Mouse (Mus musculus) mature B cell (primary cell): ENCODE data around the gene Fbxo42.

ENCODE experiments used
- in situ Hi-C: fragments of 300-500 bp; cut with MboI; formaldehyde crosslinking; loops from 2 replicates; pipeline ENCODE4 v1.14.3; 2019

Fbxo42 gene

DNA sequence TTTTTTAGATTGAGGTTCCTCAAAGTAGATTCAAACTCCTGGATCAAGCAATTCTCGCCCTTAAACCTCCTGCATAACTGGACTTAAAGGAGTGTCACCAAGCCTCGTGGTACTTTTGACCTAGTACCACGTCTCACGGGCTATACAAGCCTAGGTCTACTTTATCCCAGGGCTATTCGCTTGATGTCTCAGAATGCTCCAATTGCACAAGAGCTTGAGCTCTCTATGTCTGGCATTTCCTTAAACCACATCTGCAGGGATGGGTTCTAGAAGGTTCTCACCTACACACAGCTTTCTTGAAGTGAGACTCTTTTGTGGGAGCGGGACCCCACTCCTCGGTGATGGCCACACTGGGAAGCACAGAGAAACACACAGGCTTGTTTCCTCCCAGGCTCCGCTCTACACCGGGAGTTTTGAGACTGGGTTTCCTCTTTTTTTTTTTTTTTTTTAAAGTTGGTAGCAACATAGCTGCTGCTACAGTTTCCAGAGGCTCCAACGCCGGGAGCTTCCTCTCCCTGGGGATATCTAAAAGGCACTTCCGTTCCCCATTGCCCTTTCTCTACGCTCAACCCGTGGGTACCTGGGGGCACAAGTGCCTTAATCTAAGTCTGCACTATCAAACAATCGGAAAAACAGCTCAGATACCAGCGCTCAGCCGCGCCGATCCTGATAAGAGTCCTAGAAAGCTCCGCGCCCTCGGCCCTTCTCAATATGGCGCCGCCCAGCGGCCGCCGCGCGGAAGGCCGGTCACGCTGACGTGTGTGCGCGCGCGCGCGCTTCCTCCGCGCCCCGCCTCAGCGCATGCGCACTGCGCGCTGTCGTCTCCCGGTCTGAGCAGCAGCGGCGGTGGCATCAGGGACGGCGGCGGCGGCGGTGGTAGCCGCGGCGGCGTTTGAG, at the start of gene Fbxo42:
Gene Fbxo42 (plus strand): TSS at position 802 of the 897 bp plus-strand sequence.
- in situ Hi-C loops = no loop called here

DNA sequence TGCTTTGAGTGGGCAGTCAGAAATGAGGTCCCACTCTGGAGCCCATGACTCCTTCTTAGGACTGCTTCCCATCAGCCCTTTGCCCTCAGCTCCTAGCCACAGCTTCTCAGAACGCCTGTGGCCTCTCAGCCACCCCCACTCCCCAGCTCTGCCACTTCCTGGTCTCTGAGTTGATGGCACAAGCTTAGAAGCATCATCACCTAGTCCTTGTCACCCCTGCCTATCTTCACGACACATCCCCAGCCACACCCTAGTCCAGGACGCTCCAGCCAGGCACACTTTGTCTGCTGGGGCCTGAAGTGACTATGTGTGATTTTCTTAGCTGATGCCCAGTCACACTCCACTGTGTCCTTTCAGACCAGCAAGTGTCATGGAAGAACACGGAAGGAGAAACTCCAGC, 48.8 kb upstream of the Fbxo42 start:
- in situ Hi-C loops = no loop called here

DNA sequence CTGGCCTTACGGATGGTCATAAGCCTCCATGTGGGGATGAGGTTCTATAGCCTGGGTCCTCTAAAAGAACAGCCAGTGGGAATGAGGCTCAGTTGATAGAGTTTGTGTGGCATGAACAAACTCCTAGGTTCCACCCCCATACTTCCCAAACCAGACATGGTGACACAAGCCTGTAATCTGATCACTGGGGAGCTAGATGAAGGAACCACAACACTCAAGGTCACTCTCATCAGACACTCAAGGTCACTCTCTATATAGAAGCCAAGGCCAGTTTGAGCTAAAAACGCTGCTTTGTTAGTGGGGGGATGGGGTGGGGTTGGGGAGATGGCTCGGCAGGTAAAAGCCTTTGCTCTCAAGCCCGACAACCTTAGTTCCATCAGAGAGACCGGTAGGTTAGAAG, 47.8 kb upstream of the Fbxo42 start:
- in situ Hi-C loops = no loop called here

DNA sequence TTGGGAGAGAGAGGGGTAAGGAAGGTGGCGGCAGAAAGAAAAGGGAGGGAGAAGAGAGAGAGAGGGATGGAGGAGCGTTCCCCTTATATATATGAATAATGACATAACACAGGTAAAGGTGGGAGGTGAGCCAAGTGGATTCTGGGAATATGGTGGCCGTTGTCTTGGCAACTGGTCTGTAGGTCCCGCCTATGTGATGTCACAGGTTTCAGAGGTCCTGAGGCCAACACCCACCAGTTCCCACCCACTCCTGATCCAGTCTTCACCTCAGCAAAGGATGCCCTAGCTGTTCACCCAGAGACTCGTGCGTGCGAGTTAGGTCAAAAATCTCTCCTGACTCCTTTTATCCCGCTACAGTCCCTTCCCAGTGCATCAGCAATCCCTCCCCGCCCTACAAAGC, 46.4 kb upstream of the Fbxo42 start:
- in situ Hi-C loops = no loop called here

DNA sequence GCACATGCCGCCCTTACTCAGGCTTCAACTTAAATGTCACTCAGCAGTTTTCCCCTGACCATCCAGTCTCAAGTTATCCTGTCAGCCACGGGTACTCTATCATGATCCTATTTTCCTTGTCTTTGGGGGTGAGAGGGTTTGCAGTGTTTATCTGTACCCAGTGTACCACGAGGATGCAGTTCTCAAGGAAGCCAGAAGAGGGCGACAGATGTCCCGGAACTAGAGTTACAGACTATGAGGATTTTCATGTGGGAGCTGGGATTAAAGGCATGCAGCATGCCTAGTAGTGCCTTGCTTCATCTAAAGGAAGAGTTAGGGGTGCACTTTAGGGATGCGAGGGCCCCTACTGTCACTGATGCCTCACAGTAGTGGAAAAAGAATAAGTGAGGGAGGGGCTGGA, 45.9 kb upstream of the Fbxo42 start:
- in situ Hi-C loops = no loop called here

DNA sequence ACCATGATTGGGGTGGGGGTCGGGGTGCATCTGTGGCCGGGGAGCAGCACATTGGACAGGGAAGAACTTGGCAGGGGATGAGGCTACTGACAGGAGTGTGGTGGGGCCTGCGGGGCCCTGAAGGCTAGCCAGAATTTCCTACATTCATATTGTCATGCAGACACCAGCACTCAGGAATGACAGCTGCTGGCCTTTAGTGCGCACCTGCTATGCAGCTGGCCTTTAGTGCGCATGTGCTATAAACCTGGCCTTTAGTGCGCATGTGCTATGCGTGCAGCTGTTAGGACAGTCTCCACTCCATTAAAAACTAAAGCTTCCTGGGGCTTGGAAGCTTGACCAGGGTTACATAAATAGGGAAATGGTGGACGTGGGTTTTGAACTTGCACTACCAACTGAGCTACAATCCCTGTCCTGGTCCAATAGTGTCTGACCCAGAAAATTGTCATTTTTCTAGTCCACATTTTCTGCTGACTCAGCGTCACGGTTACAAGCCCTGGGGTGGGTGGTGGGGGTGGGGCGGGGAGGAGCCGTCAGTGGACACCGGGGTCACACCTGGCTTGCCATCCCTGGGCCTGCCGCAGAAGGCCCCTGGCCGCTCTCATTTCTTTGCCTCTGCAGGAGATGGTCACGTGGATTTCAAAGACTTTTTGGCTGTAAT, 41.1 kb upstream of the Fbxo42 start:
- in situ Hi-C loops = no loop called here

DNA sequence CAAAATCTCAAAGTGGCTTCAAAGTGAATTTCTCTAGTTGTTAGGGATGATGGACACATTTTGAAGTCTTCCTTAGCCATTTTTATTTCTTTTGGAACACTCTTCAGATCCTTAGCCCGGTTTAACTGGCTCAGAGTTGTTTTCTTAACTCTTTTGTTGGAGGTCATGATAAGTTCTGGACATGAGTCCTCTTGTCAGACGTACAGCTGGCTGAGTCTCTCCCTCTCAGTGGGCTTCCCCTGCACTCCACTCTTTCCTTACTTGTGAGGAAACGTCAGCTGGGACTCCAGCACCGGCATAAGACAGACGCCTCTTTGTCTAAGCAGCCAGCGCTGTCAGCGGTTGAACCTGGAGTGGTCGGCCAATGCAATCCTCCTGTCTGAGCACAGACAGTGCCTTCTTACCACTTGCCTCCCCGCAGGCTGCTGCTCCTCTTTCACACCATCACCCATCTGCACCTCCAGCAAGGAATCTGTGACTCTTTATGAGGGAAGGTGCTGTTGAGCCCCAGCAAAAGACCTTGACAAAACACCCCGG, 39.4 kb upstream of the Fbxo42 start:
- in situ Hi-C loops = no loop called here

DNA sequence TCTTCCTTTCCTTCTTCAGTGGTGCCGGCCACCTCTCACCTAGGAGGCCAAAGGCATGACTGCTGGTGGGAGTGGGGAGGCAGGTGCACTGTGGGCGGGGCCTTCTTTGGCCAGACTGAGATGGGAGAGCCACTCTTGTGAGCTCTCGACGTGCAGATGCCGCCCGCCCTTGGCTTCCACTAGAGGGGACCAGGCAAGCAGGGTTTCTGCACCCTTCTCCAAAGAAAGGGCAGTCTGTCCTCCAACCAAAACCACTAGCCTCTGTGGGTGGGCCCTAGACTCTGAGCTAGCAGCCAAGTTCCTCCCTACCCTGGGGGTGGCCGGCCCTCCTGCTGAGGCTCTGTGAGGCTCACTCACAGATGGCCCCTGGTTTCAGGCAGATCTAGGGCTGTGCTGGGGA, 33.9 kb upstream of the Fbxo42 start:
- in situ Hi-C loops = no loop called here

DNA sequence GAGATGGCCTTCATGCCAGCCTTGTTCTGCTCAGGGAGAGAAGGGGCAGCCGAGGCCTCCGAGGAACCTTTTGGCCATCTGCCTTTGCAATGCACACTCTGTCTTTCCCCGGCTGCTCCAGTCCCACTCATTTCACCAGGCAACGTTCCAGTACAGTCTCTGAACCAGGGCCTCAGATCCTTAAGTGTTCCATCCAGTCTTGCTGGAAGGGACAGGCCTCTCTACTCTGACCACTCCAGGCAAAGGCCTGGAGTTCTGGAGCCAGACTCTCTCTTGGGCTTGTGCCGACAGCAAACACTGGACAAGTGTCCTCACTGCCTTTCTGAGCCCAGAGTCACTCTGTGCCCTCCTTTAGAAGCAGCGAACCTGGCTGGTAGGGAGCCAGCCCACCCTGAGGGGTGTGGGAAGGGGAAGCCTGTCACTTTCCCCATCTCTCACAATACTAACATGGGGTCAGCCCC, 33.2 kb upstream of the Fbxo42 start:
- in situ Hi-C loops = no loop called here

DNA sequence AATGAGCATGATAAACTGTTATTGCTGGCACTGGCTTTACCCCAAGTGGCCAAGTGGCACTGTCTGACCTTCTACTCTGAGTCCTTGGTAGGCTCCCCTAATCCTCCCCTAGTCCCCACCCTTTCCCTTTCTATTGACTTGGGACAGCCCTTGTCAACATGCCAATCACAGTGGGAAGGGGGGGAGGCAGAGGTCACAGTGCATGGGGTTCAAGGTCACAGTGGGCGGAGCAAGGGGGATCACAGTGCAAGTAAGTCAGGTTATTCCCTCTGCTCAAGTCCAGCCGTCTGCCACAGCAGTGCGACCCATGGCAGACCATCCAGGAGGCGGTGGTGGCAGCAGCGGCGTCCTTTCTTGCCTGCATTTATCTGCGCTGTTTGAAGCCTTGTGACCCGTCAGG, 32.3 kb upstream of the Fbxo42 start:
- in situ Hi-C loops = no loop called here

DNA sequence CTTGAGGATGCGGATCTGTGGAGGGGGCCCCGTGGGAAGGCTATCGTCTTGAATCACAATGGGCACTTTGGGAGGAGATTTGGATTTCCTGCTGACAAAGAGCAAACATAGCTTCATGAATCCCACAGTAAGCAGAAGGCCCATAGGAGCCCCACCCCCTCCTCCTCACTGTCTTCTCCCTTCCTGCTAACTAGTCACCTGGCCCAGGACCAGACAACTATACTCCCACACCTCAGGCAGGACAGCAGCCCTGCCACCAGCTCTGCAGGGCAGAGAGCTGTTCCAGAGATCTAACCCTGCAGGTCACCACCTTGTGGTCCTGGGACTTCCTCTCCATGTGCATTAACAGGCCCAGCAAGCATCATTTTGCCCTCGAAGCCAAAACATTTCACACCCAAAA, 29.0 kb upstream of the Fbxo42 start:
- in situ Hi-C loops = no loop called here

DNA sequence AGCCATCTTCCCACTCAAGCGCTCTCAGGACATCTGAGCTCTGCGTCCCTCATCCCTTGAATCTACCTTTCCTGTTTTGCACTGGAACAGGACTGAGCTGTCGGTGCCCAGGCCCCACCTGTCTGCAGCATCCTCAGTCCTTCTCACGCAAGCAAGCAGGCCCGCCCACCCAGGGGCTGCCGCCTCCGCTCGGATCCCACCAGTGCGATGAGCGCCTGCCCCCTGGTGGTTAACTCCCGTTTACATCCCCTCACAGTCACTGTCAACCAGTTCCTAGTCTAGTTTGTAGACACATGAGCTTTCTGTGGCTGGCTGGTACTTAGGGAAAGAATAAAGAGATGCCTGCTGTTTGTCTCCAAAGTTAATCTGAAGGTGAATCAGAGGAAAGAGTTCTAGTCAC, 27.0 kb upstream of the Fbxo42 start:
- in situ Hi-C loops = no loop called here

DNA sequence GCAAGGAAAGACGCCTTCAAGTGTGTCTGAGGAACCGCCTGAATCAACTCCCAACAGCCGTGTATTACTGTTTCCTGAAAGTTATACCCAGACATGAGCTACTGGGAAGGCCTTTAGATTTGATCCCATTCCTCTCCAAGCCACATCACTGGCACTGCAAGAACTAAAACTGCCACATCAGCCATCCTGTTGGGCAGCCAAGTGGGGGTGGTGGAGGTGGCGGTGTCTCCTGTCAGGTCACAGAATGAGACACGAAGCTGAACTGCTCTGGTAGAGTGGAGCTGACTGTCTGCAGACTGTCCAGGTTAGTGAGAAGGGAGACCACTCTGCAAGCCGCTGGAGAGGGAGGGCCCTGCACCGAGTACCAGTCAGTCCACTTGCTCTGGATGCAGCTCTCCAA, 25.1 kb upstream of the Fbxo42 start:
- in situ Hi-C loops = no loop called here

DNA sequence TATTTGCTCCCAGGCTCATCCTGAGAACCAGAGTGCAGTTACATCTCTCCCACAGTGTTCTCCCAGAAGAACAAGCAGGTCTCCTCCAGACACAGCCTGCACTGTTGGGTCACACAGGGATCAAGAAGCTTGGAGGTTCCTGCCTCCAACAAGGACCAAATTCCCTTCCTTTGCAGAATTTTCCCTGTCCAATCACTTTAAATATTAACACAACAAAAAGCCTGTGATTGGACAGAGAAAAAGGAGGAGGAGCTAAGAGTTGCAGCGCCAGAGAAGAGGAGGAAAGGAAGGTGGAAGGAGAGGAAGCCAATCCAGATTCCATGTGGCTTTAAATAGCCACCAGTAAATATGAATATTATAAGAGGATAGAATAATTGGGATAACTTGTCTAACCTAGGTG, 24.6 kb upstream of the Fbxo42 start:
- in situ Hi-C loops = no loop called here

DNA sequence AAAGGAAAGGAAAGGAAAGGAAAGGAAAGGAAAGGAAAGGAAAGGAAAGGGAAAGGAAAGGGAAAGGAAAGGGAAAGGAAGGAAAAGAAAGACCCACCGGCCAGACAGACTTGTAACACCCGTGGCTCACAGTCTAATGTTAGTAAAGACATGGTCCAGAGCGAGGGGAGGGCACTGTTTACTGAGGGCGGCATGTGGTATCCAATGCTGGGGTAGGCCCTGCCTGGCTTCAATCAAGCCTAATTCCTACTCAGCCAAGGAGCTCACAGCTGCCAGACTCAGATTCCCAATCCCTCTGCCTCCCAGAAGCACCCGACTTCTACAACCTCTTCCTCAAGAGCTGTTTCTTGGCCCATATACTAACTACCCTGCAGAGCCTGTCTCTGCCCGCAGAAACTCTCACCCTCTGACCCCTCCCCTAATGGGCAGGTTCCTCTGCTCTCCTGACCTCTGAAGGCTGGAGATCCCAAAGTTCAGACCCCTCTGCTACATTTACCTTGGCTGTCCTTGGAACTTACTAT, 18.5 kb upstream of the Fbxo42 start:
- in situ Hi-C loops = no loop called here

DNA sequence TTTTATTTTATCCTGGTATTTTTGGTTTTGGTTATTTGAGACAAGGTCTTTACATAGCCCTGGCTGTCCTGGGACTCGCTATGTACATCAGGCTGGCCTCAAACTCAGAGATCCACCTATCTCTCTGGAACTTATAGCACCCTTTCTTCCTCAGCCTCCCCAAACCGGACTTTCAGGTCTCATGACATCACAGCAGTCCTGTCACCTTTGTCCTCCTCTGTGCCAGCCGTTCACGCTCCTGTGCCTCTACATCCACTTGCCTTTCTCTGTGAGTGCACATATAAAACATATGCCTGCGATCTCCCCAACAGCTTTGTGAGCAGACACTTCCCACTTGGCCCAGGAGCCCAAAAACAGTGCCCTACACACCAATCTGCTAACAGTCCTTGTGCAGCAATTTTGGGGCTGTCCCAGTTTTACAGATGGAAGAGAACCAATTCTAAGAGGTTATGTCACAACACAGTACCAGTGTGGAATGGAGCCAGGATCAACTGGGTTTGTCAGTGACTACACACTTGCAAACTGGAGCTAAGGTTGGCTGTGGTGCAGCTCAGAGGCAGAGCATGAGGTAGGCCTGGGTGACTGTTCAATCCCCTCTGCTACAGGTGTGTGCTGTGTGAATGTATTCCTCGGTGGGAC, 16.9 kb upstream of the Fbxo42 start:
- in situ Hi-C loops = no loop called here

DNA sequence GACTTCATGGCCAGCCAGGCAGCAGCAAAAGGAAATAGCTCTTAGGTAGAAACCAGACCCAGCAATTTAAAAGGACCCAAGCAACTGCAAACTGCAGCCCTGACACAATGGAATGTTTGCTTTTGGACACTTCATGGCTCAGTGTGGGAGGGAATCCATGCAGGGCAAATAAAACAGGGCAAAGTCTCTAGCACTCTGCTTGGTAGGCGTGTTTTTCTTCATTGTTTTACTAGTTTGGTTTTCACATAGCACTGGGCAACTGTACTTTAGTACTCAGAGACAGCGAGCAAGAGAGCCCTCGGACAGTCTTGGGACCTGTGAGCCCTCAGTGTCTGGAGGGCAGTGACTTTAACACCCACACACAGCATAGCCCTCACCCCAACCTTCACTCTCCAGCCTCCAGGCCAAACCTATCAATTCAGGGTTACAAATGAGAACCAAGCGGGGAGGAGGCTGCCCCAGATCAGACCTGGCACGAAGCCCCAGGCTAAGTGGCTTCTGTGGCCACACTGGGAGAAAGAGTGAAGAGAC, 16.1 kb upstream of the Fbxo42 start:
- in situ Hi-C loops = no loop called here

DNA sequence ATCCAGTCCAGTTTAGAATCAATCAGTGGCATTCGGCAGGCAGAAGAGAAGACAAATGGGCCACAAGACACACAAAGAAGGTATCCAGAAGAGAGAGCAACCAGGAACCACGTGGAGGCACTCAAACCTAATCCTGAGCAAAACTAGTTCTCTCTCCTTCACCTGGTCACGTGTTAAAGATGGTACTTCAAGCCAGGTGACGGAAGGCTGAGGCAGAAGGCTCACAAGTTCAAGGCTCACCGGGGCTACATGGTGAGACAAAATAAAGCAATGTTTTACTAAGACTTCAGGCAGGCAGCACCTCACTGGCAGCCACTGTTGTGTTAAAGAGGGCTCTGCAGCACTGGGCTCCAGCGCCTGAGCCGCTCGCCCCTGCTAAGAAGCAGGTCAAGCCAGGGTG, 15.5 kb upstream of the Fbxo42 start:
- in situ Hi-C loops = no loop called here

DNA sequence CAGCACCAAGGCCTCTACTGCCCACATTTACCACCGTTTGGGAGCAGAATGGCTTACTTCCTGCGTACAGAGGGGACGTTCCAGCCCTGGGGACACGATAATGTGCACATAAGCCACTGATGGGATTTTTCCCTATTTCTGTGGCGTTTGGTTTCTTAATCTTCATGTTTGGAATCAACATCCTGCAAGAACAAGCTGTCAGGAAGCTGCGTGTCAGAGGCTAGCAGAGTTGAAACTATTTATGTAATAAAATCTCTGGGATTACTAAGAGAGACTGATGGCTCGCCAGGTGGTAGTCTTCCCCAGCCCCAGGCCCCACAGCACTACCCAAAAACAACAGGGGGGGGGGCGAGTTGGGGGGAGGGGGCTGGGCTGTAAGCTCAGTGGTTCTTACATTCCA, 14.5 kb upstream of the Fbxo42 start:
- in situ Hi-C loops = no loop called here

DNA sequence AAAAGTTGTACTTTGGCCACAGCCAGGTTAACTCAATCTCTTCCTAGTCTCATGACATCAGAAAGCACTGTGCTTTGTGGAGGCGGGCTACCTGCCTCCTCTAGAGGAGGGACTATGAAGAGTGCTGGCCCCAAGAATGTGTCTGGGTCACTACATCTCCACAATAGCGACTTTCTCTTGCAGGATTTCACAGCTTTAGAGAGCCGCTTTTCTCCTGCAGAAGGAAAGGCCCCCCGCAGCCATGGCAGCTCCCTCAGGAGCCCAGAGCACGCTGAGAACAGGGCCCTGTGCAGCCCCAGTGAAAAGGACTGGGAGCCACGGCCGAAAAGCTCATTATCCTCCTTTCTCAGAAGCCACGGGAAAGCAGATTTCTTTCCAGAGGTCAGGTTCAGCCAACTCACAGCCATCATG, 13.7 kb upstream of the Fbxo42 start:
- in situ Hi-C loops = no loop called here

DNA sequence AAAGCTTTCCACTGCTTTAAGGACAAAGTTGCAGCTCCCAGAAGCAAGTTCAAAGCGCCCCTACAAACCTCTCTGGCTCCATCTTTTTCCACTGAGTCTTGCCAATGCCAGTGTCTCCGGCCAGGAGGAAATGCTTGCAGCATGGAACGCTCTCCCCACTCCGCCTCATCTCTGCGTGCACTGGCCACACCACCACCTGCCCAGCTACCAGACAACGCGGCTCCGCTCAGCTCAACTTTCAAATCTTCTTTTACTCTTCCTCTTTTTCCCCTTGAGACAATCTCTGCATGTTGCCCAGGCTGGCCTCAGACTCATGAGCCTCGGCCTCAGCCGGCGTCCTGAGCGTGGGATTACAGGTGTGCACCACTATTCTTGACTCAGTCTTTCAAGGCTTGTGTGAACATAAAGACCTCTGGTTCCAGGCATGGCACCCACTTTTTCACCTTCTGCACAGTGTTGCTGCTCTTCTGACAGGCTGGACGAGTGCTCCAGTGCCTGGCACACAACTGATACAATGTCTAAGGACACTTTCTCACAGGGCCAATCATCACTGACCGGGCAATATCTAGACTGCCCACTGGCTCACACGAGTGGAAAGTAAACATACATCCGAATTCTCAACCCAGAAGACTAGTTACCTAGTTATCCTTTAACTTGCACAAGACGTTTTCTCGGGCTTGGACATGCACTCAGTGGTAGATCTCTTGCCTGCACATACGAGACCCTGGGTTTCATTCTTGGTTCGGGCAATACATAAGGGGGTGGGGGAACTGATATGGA, 12.8 kb upstream of the Fbxo42 start:
- in situ Hi-C loops = no loop called here
